Mouse (Mus musculus) lung, embryonic 16.5 days (tissue): ENCODE results near the gene Mt1. TPM values are rescaled to one million over a fixed set of nuclear protein-coding genes. Genes with fewer than 3 reads are reported as not detected.
"Not testable (repeated sequence)": the region's sequence is repeated elsewhere in the genome, so short reads cannot be mapped to it uniquely, and the experiment has no call there.

ENCODE experiments used
- ATAC-seq: fragments of 200-750 bp; cut with Nextera tagmentation; 2 replicates; pipeline ENCODE4 v1.8.0; 2017; ENCODE audit warnings: low read depth, mild to moderate bottlenecking, moderate library complexity
- H3K27ac ChIP-seq: fragments of 300-500 bp; sonication (generic); 2 replicates; pipeline ENCODE4 v1.5.1; 2014; ENCODE audit warnings: mild to moderate bottlenecking, control low read depth, low read length
- H3K27me3 ChIP-seq: fragments of 300-500 bp; sonication (generic); 2 replicates; pipeline ENCODE4 v1.6.1; 2014; ENCODE audit warnings: low read depth, low read length, mixed read lengths; ENCODE audit not compliant: control insufficient read depth, insufficient read depth
- H3K36me3 ChIP-seq: fragments of 300-500 bp; sonication (generic); 2 replicates; pipeline ENCODE4 v1.6.1; 2014; ENCODE audit warnings: low read length; ENCODE audit not compliant: control insufficient read depth, insufficient read depth
- H3K4me1 ChIP-seq: fragments of 300-500 bp; sonication (generic); replicated peaks from 2 replicates; pipeline ENCODE4 v1.6.1; 2014; ENCODE audit warnings: low read length, mixed read lengths; ENCODE audit not compliant: control insufficient read depth, insufficient read depth
- H3K4me2 ChIP-seq: fragments of 300-500 bp; sonication (generic); 2 replicates; pipeline ENCODE4 v1.6.1; 2014; ENCODE audit warnings: low read depth, low read length, control low read depth
- H3K4me3 ChIP-seq: fragments of 300-500 bp; sonication (generic); 2 replicates; pipeline ENCODE4 v1.5.1; 2014; ENCODE audit warnings: mild to moderate bottlenecking, low read length, control low read depth
- H3K9ac ChIP-seq: fragments of 300-500 bp; sonication (generic); 2 replicates; pipeline ENCODE4 v1.6.1; 2014; ENCODE audit warnings: low read length, control low read depth
- H3K9me3 ChIP-seq: fragments of 300-500 bp; sonication (generic); 2 replicates; pipeline ENCODE4 v1.6.1; 2016; ENCODE audit warnings: low read length; ENCODE audit not compliant: control insufficient read depth
- WGBS: fragments of 180-500 bp; shearing (Covaris S2); extraction: QIAGEN DNeasy Blood & Tissue Kit; methylation state at CpG from one replicate; pipeline ENCODE4 v1.1.7; 2014; 5-methylcytosine and 5-hydroxymethylcytosine counted together
- polyA plus RNA-seq: library from polyadenylated mRNA; unstranded; fragments of >200 nt; fragmentation: Nextera tagmentation; extraction: Ambion mirVana; gene quantifications from 2 replicates; pipeline ENCODE4 v1.2.1, GENCODE M21; 2015

The Mt1 gene
- polyA plus RNA-seq, 1 experiment from 2014 or later = 219 TPM

GRCm38 (mm10) chr8:94148236-94148635 lies 30.6 kb upstream of the Mt1 start:
- H3K4me2 ChIP-seq = no peak overlapping the region
- H3K4me3 ChIP-seq = no peak overlapping the region
- 36% methylated on average over 5 of the region's 5 CpGs for WGBS
- peaks cover 9% of the 10 kb centered on the region; the same call in 1 of the 2 replicates for H3K27me3 ChIP-seq
- H3K27ac ChIP-seq = no peak overlapping the region
- no peak overlapping the region for H3K9ac ChIP-seq
- H3K4me1 ChIP-seq = peaks cover 6% of the 10 kb centered on the region
- ATAC-seq = no peak
- H3K36me3 ChIP-seq = no peaks in the 10 kb centered on the region
- H3K9me3 ChIP-seq = no peaks in the 10 kb centered on the region

GRCm38 (mm10) chr8:94150925-94151324 lies 28.0 kb upstream of the Mt1 start:
- no peak overlapping the region for H3K9ac ChIP-seq
- no peak overlapping the region for H3K27ac ChIP-seq
- no peaks in the 10 kb centered on the region for H3K9me3 ChIP-seq
- H3K27me3 ChIP-seq = peaks cover 9% of the 10 kb centered on the region; the same call in 1 of the 2 replicates
- H3K4me3 ChIP-seq = no peak overlapping the region
- ATAC-seq = no peak
- no peak overlapping the region for H3K4me2 ChIP-seq
- H3K4me1 ChIP-seq = peaks cover 9% of the 10 kb centered on the region
- no peaks in the 10 kb centered on the region for H3K36me3 ChIP-seq
- 69% methylated on average over 5 of the region's 5 CpGs for WGBS

GRCm38 (mm10) chr8:94152513-94153300 lies 26.2 kb upstream of the Mt1 start, which contains the start of gene Mt3:
Gene Mt3, plus strand, starts transcription at chr8:94152607.
- H3K4me2 ChIP-seq = peak within 1 kb of the TSS; percentile 57
- peak; percentile 77 for ATAC-seq
- peak within 1 kb of the TSS; percentile 32 for H3K4me3 ChIP-seq
- H3K27me3 ChIP-seq = peaks cover 9% of the 10 kb centered on the region; the same call in 1 of the 2 replicates
- H3K27ac ChIP-seq = no peak within 1 kb of the TSS
- H3K9ac ChIP-seq = no peak within 1 kb of the TSS
- peaks cover 13% of the 10 kb centered on the region for H3K4me1 ChIP-seq
- 3% methylated on average over 29 of the region's 29 CpGs for WGBS
- H3K36me3 ChIP-seq = no peaks in the 10 kb centered on the region
- no peaks in the 10 kb centered on the region for H3K9me3 ChIP-seq

DNA sequence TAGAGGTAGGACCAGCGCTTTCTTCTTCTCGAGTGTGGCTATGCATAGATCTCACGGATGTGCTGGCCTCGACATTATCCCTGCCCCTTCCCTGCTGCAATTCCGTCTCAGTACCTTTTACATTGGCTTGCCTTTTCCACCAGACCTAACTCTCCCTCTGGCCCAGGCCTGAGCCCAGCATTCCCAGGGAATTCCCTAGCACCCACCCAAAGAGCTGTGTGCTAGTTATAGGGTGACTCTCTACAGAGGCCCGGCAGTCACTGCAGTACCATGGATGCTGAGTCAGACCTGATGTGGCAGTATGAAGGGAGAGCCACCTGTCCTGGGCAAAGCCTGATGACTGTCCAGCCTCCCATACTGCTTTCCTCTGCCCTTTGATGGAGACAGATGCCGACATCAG lies 25.4 kb upstream of the Mt1 start:
- no peak overlapping the region for H3K4me2 ChIP-seq
- H3K27me3 ChIP-seq = peaks cover 9% of the 10 kb centered on the region; the same call in 1 of the 2 replicates
- H3K4me1 ChIP-seq = peaks cover 13% of the 10 kb centered on the region
- H3K9me3 ChIP-seq = no peaks in the 10 kb centered on the region
- no peak overlapping the region for H3K27ac ChIP-seq
- no peak overlapping the region for H3K4me3 ChIP-seq
- H3K36me3 ChIP-seq = no peaks in the 10 kb centered on the region
- no peak overlapping the region for H3K9ac ChIP-seq
- no peak for ATAC-seq
- 27% methylated on average over 7 of the region's 7 CpGs for WGBS

DNA sequence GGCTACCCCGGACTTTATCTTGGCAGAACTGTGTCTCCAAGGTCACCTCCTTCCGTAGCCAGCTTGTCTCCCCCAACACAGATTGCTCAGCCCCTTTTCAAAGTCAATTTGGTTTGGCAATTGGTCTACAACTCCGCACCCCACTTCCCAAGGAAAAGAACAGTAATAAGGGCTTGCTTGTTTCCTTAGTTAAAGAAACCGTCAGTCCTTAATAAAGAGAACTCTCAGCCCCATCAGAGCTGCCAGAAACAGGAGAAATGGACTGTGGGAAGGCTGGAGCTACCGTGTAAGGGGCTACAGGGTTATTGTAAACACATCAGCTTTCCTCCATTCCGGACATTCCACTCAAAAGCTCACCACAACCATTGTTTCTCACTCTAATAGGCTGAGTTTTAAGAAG lies 24.3 kb upstream of the Mt1 start:
- H3K4me3 ChIP-seq = no peak overlapping the region
- H3K27me3 ChIP-seq = peaks cover 9% of the 10 kb centered on the region; the same call in 1 of the 2 replicates
- no peak for ATAC-seq
- H3K9ac ChIP-seq = no peak overlapping the region
- no peaks in the 10 kb centered on the region for H3K36me3 ChIP-seq
- H3K9me3 ChIP-seq = no peaks in the 10 kb centered on the region
- H3K4me2 ChIP-seq = no peak overlapping the region
- 19% methylated on average over 6 of the region's 6 CpGs for WGBS
- H3K27ac ChIP-seq = no peak overlapping the region
- peaks cover 13% of the 10 kb centered on the region for H3K4me1 ChIP-seq

GRCm38 (mm10) chr8:94156092-94156491 lies 22.8 kb upstream of the Mt1 start:
- Histone ChIP-seq H3K36me3 (no peaks in the 10 kb centered on the region), H3K4me3 (no peak overlapping the region), H3K4me1 (peaks cover 13% of the 10 kb centered on the region), H3K9me3 (no peaks in the 10 kb centered on the region), H3K9ac (no peak overlapping the region), H3K27me3 (peaks cover 9% of the 10 kb centered on the region; the same call in 1 of the 2 replicates), H3K4me2 (no peak overlapping the region), H3K27ac (no peak overlapping the region)
- WGBS = 53% methylated on average over 4 of the region's 4 CpGs
- no peak for ATAC-seq

- H3K9ac ChIP-seq, H3K9me3 ChIP-seq, H3K27ac ChIP-seq, H3K36me3 ChIP-seq, ATAC-seq, H3K4me1 ChIP-seq, H3K27me3 ChIP-seq, H3K4me2 ChIP-seq, H3K4me3 ChIP-seq: not testable (repeated sequence)
- 62% methylated on average over 8 of the region's 8 CpGs for WGBS
These were observed 13.1 kb upstream of the Mt1 start for GRCm38 (mm10) chr8:94165772-94166171.

DNA sequence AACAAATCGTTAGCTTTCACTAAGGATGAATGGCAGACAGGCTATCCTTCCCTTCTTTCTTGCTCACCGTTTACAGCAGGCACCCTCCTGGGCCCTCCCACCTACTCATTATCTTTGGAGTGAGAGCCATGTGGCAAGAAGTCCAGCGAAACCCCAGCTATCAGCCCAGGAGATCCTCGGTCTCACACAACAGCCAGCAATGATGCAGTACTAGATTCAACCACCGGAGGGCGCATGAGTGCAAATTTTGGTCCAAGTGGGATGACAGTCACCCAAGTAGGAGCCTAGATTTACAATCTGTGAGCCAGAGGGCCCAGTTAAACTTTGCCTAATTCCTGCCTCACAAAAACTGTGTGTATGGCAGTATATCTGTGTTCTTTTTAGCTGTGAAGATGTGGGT lies 11.6 kb upstream of the Mt1 start:
- Histone ChIP-seq H3K9ac (no peak overlapping the region), H3K9me3 (no peaks in the 10 kb centered on the region), H3K4me2 (no peak overlapping the region), H3K4me3 (no peak overlapping the region), H3K36me3 (no peaks in the 10 kb centered on the region), H3K4me1 (peaks cover 12% of the 10 kb centered on the region), H3K27ac (no peak overlapping the region), H3K27me3 (peaks cover 16% of the 10 kb centered on the region)
- ATAC-seq = 0 out of 2 replicates have a peak, but pooled peaks have one; percentile 50
- 6% methylated on average over 6 of the region's 6 CpGs for WGBS

GRCm38 (mm10) chr8:94169547-94169946 lies 9.3 kb upstream of the Mt1 start:
- Histone ChIP-seq H3K27me3 (peaks cover 38% of the 10 kb centered on the region), H3K36me3 (no peaks in the 10 kb centered on the region)
- 77% methylated on average over 5 of the region's 5 CpGs for WGBS

More at GRCm38 (mm10) chr8:94169547-94169946, 9.3 kb upstream of the Mt1 start:
- ATAC-seq = no peak
- no peak overlapping the region for H3K4me2 ChIP-seq
- no peak overlapping the region for H3K4me3 ChIP-seq
- H3K9ac ChIP-seq = no peak overlapping the region
- H3K27ac ChIP-seq = no peak overlapping the region
- no peaks in the 10 kb centered on the region for H3K9me3 ChIP-seq
- peaks cover 19% of the 10 kb centered on the region for H3K4me1 ChIP-seq
